Mouse (Mus musculus) adrenal gland, postnatal 36 days (tissue): Measurements from ENCODE around the gene Gnat1. TPM values are rescaled to one million over a fixed set of nuclear protein-coding genes. Genes with fewer than 3 reads are reported as not detected.

Experiments
- DNase-seq, 2 experiments: peaks; one replicate each; pipeline ENCODE4 v3.0.0; 2021; ENCODE audit warnings: mixed read lengths in 1 of 2
- total RNA-seq, 2 experiments: library from RNA; stranded (reverse); gene quantifications; 2 replicates each; pipeline ENCODE4 v1.2.3; 2021

Gene Gnat1
- total RNA-seq, 2 experiments from 2014 or later = not detected

- DNase-seq = peak in 1 of 2 experiments; percentile 34
Measured at GRCm38 (mm10) chr9:107700114-107700571, 20.6 kb upstream of the Gnat1 start.

- DNase-seq = no peak
Measured at GRCm38 (mm10) chr9:107699376-107699980, 20.0 kb upstream of the Gnat1 start.

DNA sequence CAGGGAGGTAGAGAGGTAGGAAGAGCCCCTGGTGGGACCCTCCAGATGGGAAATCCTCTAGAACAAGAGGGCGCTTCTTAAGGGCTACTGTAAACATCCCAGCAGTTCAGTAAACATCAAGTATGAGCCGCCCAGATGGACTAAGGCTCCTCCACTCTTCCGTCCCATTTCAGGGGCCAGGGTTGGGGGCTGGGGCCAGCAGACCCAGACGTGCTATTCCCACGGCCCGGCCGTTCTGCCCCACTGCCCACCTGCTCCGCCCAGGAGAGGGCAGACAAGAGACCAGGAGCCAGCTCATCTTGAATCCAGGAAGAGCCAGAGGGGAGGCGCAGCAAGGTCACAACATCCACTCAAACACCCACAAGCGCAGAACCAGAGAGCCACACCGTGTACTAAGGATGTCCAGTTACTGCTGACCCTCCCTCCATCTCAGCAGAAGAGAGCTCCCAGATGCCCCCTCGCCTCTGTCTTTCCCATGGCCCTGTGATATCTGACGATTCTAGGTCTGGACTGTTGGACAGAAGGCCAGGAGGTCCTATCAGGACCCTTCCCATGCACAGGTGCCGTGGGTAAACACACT lies 19.2 kb upstream of the Gnat1 start:
- no peak for DNase-seq

- DNase-seq = no peak
Measured at GRCm38 (mm10) chr9:107697811-107698521, 18.5 kb upstream of the Gnat1 start.

GRCm38 (mm10) chr9:107696845-107697610 lies 17.5 kb upstream of the Gnat1 start:
- peak; percentile 41 to 52 for DNase-seq

DNA sequence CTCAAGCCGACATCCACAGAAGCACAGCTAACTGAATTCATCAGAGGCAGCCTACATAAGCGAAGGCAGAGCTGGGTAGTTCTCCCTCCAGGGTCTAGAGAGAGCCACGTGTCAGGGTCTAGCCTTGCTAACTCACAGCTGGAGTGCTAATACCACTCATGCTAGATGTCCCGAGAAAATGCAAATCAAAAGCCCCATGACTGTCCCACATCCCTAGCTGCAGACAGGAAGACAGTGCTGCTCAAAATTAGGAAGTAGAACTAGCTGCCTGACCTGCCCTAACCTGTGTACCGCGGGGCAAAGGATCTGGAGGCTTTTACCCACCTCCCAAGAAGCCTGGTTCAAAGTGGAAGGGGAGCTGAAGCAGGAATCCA lies 16.6 kb upstream of the Gnat1 start:
- no peak for DNase-seq

DNA sequence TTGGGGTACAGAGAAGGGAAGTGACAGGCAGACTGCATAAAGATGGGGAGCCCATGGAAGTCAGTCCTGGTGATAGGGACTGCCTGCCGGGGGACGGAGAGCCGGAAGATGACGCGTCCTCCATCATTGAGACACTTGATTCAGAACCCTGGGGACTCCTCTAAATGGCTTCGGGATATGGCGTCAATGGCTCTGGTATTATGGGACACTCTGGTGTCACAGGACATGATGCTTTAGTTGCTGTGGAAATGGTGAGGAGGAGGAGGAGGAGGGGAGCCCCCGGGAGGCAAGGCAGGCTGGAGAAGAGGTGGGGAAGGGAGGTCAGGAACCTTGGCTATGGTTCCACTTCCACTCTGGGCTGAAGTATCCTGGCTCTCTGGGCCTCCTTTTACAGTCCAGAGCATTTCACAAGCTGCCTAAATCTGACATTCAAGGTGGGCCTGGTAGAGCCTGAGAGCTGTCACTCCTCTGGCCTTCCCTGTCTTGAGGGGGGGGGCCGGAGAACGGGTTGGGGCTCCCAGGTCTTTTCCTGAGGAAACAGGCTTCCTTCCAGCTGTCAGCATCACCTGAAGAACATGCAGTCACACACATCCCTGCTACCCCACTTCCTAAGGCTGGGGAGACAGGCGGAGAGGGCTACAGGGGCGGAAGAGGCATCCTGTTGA lies 16.1 kb upstream of the Gnat1 start:
- DNase-seq = peak in 1 of 2 experiments; percentile 47

GRCm38 (mm10) chr9:107694627-107695026 lies 15.1 kb upstream of the Gnat1 start:
- peak; percentile 42 to 69 for DNase-seq

DNA sequence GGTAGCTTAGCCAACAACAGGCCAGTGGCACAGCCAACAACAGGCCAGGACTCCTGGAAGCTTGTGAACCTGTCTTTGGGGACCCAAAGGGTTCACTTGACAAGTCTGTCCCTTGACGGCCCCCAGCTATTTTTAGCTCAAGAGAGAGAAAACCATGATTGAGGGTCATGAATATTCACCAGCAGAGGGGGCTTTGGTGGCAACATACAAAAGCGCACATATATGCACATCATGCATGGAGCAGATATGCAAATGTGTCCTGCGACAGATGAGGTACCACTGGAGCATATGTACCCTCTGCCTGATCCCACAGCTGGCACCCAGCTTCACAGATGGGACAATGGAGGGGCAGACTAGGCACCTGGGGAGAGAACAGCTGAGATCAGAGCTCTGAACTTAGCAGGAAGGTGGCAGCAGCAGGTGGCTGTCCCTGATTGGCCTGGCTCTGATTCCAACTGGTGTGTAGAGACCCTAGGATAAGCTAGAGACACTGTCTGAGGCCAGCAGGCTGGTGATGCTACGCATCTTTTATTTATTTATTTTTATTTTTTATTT lies 14.0 kb upstream of the Gnat1 start:
- no peak for DNase-seq

DNA sequence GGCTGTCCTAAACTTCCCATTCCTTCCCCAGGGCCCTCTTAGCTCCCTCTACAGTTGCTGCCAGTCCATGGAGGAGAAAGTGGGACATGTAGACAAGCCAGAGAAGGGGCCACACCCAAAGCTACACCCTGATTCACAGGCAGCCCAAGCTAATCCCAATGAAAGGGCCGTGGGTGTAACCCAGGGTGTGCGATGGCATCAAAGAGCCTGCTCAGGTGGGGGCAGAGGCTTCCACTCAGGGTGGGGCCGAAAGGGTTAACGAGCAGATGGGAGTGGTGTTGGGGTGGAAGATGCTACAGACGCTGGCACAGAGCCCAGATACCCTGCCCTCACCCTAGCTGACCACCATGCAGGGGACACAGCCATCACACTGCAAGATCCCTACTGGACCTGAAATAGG lies 13.3 kb upstream of the Gnat1 start:
- DNase-seq = no peak

- DNase-seq = no peak
Measured at GRCm38 (mm10) chr9:107690391-107690790, 10.9 kb upstream of the Gnat1 start.

- no peak for DNase-seq
Measured at GRCm38 (mm10) chr9:107688939-107689338, 9.4 kb upstream of the Gnat1 start.

GRCm38 (mm10) chr9:107688415-107688814 lies 8.9 kb upstream of the Gnat1 start:
- no peak for DNase-seq

GRCm38 (mm10) chr9:107685231-107685981 lies 5.9 kb upstream of the Gnat1 start:
- peak; percentile 63 to 75 for DNase-seq

DNA sequence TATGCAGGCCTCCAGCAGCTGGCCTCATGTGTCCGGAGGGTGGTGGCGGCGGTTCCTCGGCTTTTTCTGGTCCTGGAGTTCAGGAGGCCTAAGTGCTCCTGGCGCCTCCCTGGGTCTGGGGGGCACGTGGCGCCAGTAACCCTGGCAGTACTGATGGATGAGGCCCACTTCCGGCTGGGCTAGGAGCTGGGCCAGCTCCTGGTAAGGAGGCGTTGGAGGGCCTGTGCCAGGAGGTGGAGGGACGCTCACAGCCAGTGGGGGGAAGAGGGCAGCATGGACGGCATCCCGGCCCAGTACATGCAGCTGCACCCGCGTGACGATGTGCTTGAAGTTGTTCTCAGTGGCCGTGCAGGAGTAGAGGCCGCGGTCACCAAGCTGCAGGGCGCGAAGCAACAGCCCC lies 2.9 kb upstream of the Gnat1 start:
- no peak for DNase-seq

GRCm38 (mm10) chr9:107678861-107679260 lies 651 bp downstream of the Gnat1 start:
- no peak for DNase-seq

DNA sequence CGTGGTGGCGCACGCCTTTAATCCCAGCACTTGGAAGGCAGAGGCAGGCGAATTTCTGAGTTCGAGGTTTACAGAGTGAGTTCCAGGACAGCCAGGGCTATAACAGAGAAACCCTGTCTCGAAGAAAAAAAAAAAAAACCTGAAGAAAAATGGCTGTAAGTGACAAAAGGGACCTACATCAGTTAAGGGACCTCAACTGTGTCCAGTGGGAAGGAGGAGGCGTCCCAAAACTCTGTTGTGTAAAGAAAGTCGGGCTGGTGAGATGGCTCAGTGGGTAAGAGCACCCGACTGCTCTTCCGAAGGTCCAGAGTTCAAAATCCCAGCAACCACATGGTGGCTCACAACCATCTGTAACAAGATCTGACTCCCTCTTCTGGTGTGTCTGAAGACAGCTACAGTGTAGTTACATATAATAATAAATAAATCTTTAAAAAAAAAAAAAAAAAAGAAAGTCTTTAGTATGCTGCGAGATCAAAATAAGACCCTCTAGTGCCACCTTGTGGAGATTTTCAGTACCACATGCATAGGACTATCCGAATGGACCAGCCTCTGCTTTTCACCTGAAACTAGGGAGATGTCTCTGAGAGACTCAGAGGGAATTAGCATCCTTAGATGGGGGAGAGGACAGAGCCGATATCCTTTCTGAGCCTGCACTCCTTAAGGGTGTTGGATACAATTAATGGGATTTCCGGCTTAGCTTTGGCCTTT lies 1.5 kb downstream of the Gnat1 start:
- peak; percentile 55 to 75 for DNase-seq

GRCm38 (mm10) chr9:107677091-107677784 lies 2.3 kb downstream of the Gnat1 start:
- peak; percentile 38 to 58 for DNase-seq

GRCm38 (mm10) chr9:107676302-107676701 lies 3.2 kb downstream of the Gnat1 start:
- DNase-seq = no peak
